Mouse (Mus musculus) olfactory bulb, adult 2 months (tissue): Measurements from ENCODE around the gene Nfib.

Experiments
- CTCF ChIP-seq: fragments of 200-500 bp; IDR thresholded peaks from 2 replicates; pipeline ENCODE4 v1.5.1; 2012; ENCODE audit warnings: low read depth, mild to moderate bottlenecking, low read length, moderate library complexity; ENCODE audit not compliant: insufficient read depth
- POLR2A ChIP-seq: fragments of 200-500 bp; IDR thresholded peaks from 2 replicates; pipeline ENCODE4 v1.6.1; 2012; ENCODE audit warnings: mild to moderate bottlenecking, low read depth, low read length, moderate library complexity; ENCODE audit not compliant: insufficient read depth

GRCm38 (mm10) chr4:82415817-82416216 lies 289.7 kb downstream of the Nfib start:
- no peak for TF ChIP-seq POLR2A
- TF ChIP-seq CTCF = no peak
